Mouse (Mus musculus): ENCODE measurements around the gene Ezh1.
A peak's percentile ranks its signal among the peaks of the same experiment; 100 is the strongest.
"Not testable (repeated sequence)": the region's sequence is repeated elsewhere in the genome, so short reads cannot be mapped to it uniquely, and the experiment has no call there.

Ezh1 gene

GRCm38 (mm10) chr11:101168301-101168980 is 57.8 kb downstream of the Ezh1 start:
- no peak for DNase-seq (ENCODE audit: low read depth, low spot score)

- DNase-seq (ENCODE audit: low read depth, low spot score) = no peak
Observed at GRCm38 (mm10) chr11:101167963-101168300, 58.3 kb downstream of the Ezh1 start.

GRCm38 (mm10) chr11:101167211-101167962 is 58.9 kb downstream of the Ezh1 start:
- no peak for DNase-seq (ENCODE audit: low read depth, low spot score)

- DNase-seq (ENCODE audit: low read depth, low spot score) = no peak
Observed at GRCm38 (mm10) chr11:101166357-101166756, 59.9 kb downstream of the Ezh1 start.

GRCm38 (mm10) chr11:101164677-101165580 is 61.3 kb downstream of the Ezh1 start:
- DNase-seq (ENCODE audit: low read depth, low spot score) = no peak

GRCm38 (mm10) chr11:101164351-101164665 is 62.0 kb downstream of the Ezh1 start:
- DNase-seq (ENCODE audit: low read depth, low spot score) = no peak

GRCm38 (mm10) chr11:101163476-101164350 is 62.5 kb downstream of the Ezh1 start:
- no peak for DNase-seq (ENCODE audit: low read depth, low spot score)

GRCm38 (mm10) chr11:101162772-101163171 is 63.5 kb downstream of the Ezh1 start:
- no peak for DNase-seq (ENCODE audit: low read depth, low spot score)

- no peak for DNase-seq (ENCODE audit: low read depth, low spot score)
Observed at GRCm38 (mm10) chr11:101162301-101162700, 64.0 kb downstream of the Ezh1 start.

GRCm38 (mm10) chr11:101161551-101161950 is 64.7 kb downstream of the Ezh1 start:
- DNase-seq (ENCODE audit: low read depth, low spot score) = no peak

- DNase-seq (ENCODE audit: low read depth, low spot score) = not testable (repeated sequence)
Observed at GRCm38 (mm10) chr11:101160981-101161505, 65.2 kb downstream of the Ezh1 start.

- DNase-seq (ENCODE audit: low read depth, low spot score) = not testable (repeated sequence)
Observed at GRCm38 (mm10) chr11:101160151-101160550, 66.1 kb downstream of the Ezh1 start.

GRCm38 (mm10) chr11:101155728-101156371 is 70.4 kb downstream of the Ezh1 start, which contains the start of gene Tubg2:
Gene Tubg2 (plus strand): TSS chr11:101155907.
- peak; percentile 67 for DNase-seq (ENCODE audit: low read depth, low spot score)

GRCm38 (mm10) chr11:101155151-101155550 is 71.1 kb downstream of the Ezh1 start:
- DNase-seq (ENCODE audit: low read depth, low spot score) = no peak

- no peak for DNase-seq (ENCODE audit: low read depth, low spot score)
Observed at GRCm38 (mm10) chr11:101154648-101155047, 71.6 kb downstream of the Ezh1 start.

- no peak for DNase-seq (ENCODE audit: low read depth, low spot score)
Observed at GRCm38 (mm10) chr11:101152825-101153224, 73.4 kb downstream of the Ezh1 start.

- DNase-seq (ENCODE audit: low read depth, low spot score) = no peak
Observed at GRCm38 (mm10) chr11:101151063-101151462, 75.2 kb downstream of the Ezh1 start.

- DNase-seq (ENCODE audit: low read depth, low spot score) = no peak
Observed at GRCm38 (mm10) chr11:101149178-101150105, 76.8 kb downstream of the Ezh1 start.

- no peak for DNase-seq (ENCODE audit: low read depth, low spot score)
Observed at GRCm38 (mm10) chr11:101148751-101149150, 77.5 kb downstream of the Ezh1 start.

All from forelimb bud, embryonic 11.5 days (tissue).